Comparison of ENCODE assay signal across 8 mouse cellular contexts in the genomic region with DNA sequence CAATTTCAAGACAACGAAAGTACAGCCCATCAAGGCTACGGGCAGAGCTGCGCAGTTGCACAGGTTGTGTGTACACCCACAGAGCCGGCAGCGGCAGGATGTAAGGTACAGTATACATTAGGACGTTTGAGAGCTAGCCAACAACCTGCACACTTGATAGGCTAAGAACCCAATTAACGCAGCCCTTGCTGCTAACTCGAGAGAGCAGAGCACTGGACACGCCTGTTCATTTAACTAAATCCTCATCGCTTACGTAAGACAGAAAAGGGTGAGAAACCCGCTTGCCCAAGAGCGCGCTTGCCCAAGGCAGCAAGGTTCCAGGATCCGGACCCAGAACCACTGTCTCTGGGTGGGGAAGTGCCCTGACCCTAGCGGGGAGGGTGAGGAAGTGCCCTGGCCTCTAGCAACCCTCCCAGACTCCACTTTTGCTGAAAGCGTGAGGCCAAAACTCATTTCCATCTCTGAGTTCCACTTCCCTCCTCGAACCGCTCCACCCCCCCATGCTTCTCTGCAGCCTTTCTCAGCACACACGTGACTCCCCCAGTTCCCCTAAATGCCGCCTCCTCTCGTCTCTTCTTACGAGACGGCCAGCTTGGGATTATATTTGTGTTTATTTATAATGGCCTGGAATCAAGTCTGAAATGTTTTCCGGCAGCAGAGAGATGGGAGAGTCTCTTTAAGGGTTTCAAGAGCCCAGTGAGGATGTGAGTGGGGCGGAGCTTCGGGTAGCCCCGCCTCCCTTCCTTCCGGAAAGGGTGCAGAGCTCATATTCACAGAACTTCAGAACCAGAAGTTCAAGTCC. TPM values are rescaled to one million over a fixed set of nuclear protein-coding genes. Genes with fewer than 3 reads are reported as not detected.
DNase-seq lines count a peak whose midpoint lies in the region; ATAC-seq and TF ChIP-seq lines count a peak whose summit lies in the region.

No protein-coding gene starts in this region.

- ATAC-seq in forebrain, embryonic 15.5 days (replicated peaks), result peak; percentile 50; the same call in 1 of the 2 replicates
- ATAC-seq in liver, embryonic 16.5 days (ENCODE audit: low read depth), result peak; percentile 76
- peak; percentile 67; the same call in 1 of the 2 replicates for ATAC-seq in neural tube, embryonic 12.5 days (ENCODE audit: low FRiP score, low read depth)
- ATAC-seq in stomach, postnatal 0 days (ENCODE audit: low FRiP score, low TSS enrichment), result peak; percentile 80

- no peaks in the 10 kb centered on the region for H3K4me1 ChIP-seq in ES-Bruce4 (ENCODE audit: control insufficient read depth, insufficient read depth, low read length)
- peaks cover 7% of the 10 kb centered on the region for H3K4me1 ChIP-seq in forebrain, embryonic 15.5 days
- peaks cover 14% of the 10 kb centered on the region for H3K4me1 ChIP-seq in liver, embryonic 16.5 days (ENCODE audit: control insufficient read depth, low read depth, low read length)
- peaks cover 5% of the 10 kb centered on the region for H3K4me1 ChIP-seq in neural tube, embryonic 12.5 days
- no peaks in the 10 kb centered on the region; the same call in 1 of the 2 replicates for H3K4me1 ChIP-seq in stomach, postnatal 0 days (replicated peaks; ENCODE audit: control insufficient read depth, insufficient read depth)

- H3K27ac ChIP-seq in ES-Bruce4 (ENCODE audit: insufficient read depth, low read length), result peak overlapping the region; percentile 77
- no peak overlapping the region; the same call in 1 of the 2 replicates for H3K27ac ChIP-seq in forebrain, embryonic 15.5 days (replicated peaks)
- peak overlapping the region; percentile 75 for H3K27ac ChIP-seq in liver, embryonic 16.5 days (ENCODE audit: low read length)
- no peak overlapping the region for H3K27ac ChIP-seq in neural tube, embryonic 12.5 days
- peak overlapping the region; percentile 88 for H3K27ac ChIP-seq in stomach, postnatal 0 days (replicated peaks)

- peak overlapping the region; percentile 44 for H3K9ac ChIP-seq in ES-Bruce4 (ENCODE audit: low read depth, poor library complexity, severe bottlenecking)
- H3K9ac ChIP-seq in forebrain, embryonic 15.5 days (replicated peaks), result peak overlapping the region; percentile 41
- H3K9ac ChIP-seq in liver, embryonic 16.5 days (ENCODE audit: low read depth, low read length), result peak overlapping the region; percentile 44
- peak overlapping the region; percentile 27; the same call in 1 of the 2 replicates for H3K9ac ChIP-seq in neural tube, embryonic 12.5 days
- H3K9ac ChIP-seq in stomach, postnatal 0 days (ENCODE audit: low read length), result peak overlapping the region; percentile 53

- H3K27me3 ChIP-seq in ES-Bruce4 (ENCODE audit: control insufficient read depth, insufficient read depth, low read length, poor library complexity, severe bottlenecking), result no peaks in the 10 kb centered on the region
- no peaks in the 10 kb centered on the region for H3K27me3 ChIP-seq in forebrain, embryonic 15.5 days
- H3K27me3 ChIP-seq in liver, embryonic 16.5 days (ENCODE audit: control insufficient read depth, insufficient read depth, low read depth, low read length), result no peaks in the 10 kb centered on the region
- H3K27me3 ChIP-seq in neural tube, embryonic 12.5 days (replicated peaks), result no peaks in the 10 kb centered on the region
- no peaks in the 10 kb centered on the region for H3K27me3 ChIP-seq in stomach, postnatal 0 days (ENCODE audit: control insufficient read depth, insufficient read depth, low read length)

- DNase-seq in cerebellum, adult 11-12 months, result peak; percentile 76
- peak; percentile 84 to 88 for DNase-seq in heart, postnatal 14 days
- DNase-seq in large intestine, adult 2 months (ENCODE audit: low read depth, low spot score), result peak; percentile 66
- peak; percentile 83 for DNase-seq in stomach, postnatal 0 days (ENCODE audit: low spot score)

- intact Hi-C loops in heart, postnatal 14 days (cut with DNase I), result no loop called here

- no peaks in the 10 kb centered on the region for H3K9me3 ChIP-seq in ES-Bruce4 (replicated peaks; ENCODE audit: control insufficient read depth, insufficient read depth, low read length, poor library complexity, severe bottlenecking)
- no peaks in the 10 kb centered on the region for H3K9me3 ChIP-seq in forebrain, embryonic 15.5 days
- no peaks in the 10 kb centered on the region for H3K9me3 ChIP-seq in liver, embryonic 16.5 days (replicated peaks; ENCODE audit: control insufficient read depth, low read length)
- no peaks in the 10 kb centered on the region for H3K9me3 ChIP-seq in neural tube, embryonic 12.5 days
- no peaks in the 10 kb centered on the region for H3K9me3 ChIP-seq in stomach, postnatal 0 days (ENCODE audit: control insufficient read depth, low read length)

- TF ChIP-seq CTCF in ES-Bruce4 (IDR thresholded peaks at IDR 0.05; ENCODE audit: low read depth, low read length), result no peak
- TF ChIP-seq CTCF in stomach, postnatal 0 days (IDR thresholded peaks at IDR 0.05; ENCODE audit: low read depth), result peak; percentile 35; the same call in 1 of the 2 replicates

- no peaks in the 10 kb centered on the region for H3K36me3 ChIP-seq in ES-Bruce4 (ENCODE audit: control insufficient read depth, insufficient read depth, low read length, poor library complexity, severe bottlenecking)
- no peaks in the 10 kb centered on the region for H3K36me3 ChIP-seq in forebrain, embryonic 15.5 days
- no peaks in the 10 kb centered on the region for H3K36me3 ChIP-seq in liver, embryonic 16.5 days (ENCODE audit: control insufficient read depth, insufficient read depth)
- no peaks in the 10 kb centered on the region for H3K36me3 ChIP-seq in neural tube, embryonic 12.5 days
- H3K36me3 ChIP-seq in stomach, postnatal 0 days (ENCODE audit: control insufficient read depth, insufficient read depth, low read length), result no peaks in the 10 kb centered on the region

- 2% methylated on average over 29 of the region's 29 CpGs for WGBS in forebrain, embryonic 15.5 days
- under 1% methylated on average over 29 of the region's 29 CpGs for WGBS in large intestine, adult 2 months
- WGBS in liver, embryonic 16.5 days (ENCODE audit: insufficient replicate concordance), result 1% methylated on average over 29 of the region's 29 CpGs
- WGBS in neural tube, embryonic 12.5 days, result 4% methylated on average over 29 of the region's 29 CpGs
- 1% methylated on average over 29 of the region's 29 CpGs for whole genome bisulfite sequencing in stomach, postnatal 0 days

- peak overlapping the region; percentile 81 for H3K4me2 ChIP-seq in forebrain, embryonic 15.5 days (replicated peaks)
- H3K4me2 ChIP-seq in liver, embryonic 16.5 days (ENCODE audit: low read depth, low read length), result peak overlapping the region; percentile 71
- peak overlapping the region; percentile 83 for H3K4me2 ChIP-seq in neural tube, embryonic 12.5 days (replicated peaks)
- H3K4me2 ChIP-seq in stomach, postnatal 0 days (replicated peaks; ENCODE audit: low read depth), result peak overlapping the region; percentile 67

- peak overlapping the region; percentile 66 for H3K4me3 ChIP-seq in ES-Bruce4 (ENCODE audit: low read depth, low read length)
- H3K4me3 ChIP-seq in forebrain, embryonic 15.5 days, result peak overlapping the region; percentile 37
- peak overlapping the region; percentile 57 for H3K4me3 ChIP-seq in liver, embryonic 16.5 days (ENCODE audit: low read depth, low read length)
- peak overlapping the region; percentile 39 for H3K4me3 ChIP-seq in neural tube, embryonic 12.5 days
- H3K4me3 ChIP-seq in stomach, postnatal 0 days (ENCODE audit: low read depth, low read length), result peak overlapping the region; percentile 31

- no peak for TF ChIP-seq EP300 in ES-Bruce4 (IDR thresholded peaks at IDR 0.05; ENCODE audit: insufficient read depth, low read depth, low read length)
- TF ChIP-seq EP300 in stomach, postnatal 0 days (optimal IDR thresholded peaks at IDR 0.05), result no peak

- TF ChIP-seq POLR2A in ES-Bruce4 (IDR thresholded peaks at IDR 0.05; ENCODE audit: insufficient read depth, low read length), result peak; percentile 16

RNA-seq across cellular contexts. Expression of gene Ptpn1, which starts 6.9 kb away (rescaled TPM):
- polyA plus RNA-seq in ES-Bruce4 (2011; ENCODE audit: insufficient read depth, insufficient read length, low read depth, missing spikeins), result 45.3 and 51.3 TPM in 2 replicates
- polyA plus RNA-seq in forebrain, embryonic 15.5 days (2015; fragmentation: Nextera tagmentation; extraction: Ambion mirVana), result 95.0 and 105 TPM in 2 replicates
- total RNA-seq in heart, postnatal 14 days (2021), result 10 to 100 TPM; 24.0 to 27.8 TPM
- polyA plus RNA-seq in large intestine, adult 2 months (2012; rRNA removed), result 23.1 and 28.3 TPM in 2 replicates
- 22.0 and 22.4 TPM in 2 replicates for polyA plus RNA-seq in liver, embryonic 16.5 days (2015; fragmentation: Nextera tagmentation; extraction: Ambion mirVana)
- 118 and 130 TPM in 2 replicates for polyA plus RNA-seq in neural tube, embryonic 12.5 days (2016; fragmentation: Nextera tagmentation; extraction: Ambion mirVana)
- polyA plus RNA-seq in stomach, postnatal 0 days (2015; fragmentation: Nextera tagmentation; extraction: Ambion mirVana), result 51.1 and 51.3 TPM in 2 replicates

Comparison
In these comparisons a context has a peak if more than half of its experiments do, and no peak if none do; other contexts are left out.
1. H3K27ac ChIP-seq: peak in ES-Bruce4 (single experiment), liver, embryonic 16.5 days (single experiment) and stomach, postnatal 0 days (single experiment); none in forebrain, embryonic 15.5 days (single experiment) and neural tube, embryonic 12.5 days (single experiment).
2. Peak in every context shown above with its lines, with median percentiles within 50 percentile points of each other: H3K4me3 ChIP-seq, H3K9ac ChIP-seq, DNase-seq, ATAC-seq and H3K4me2 ChIP-seq.